Mouse (Mus musculus): ENCODE data around the gene Thap8.
"Not testable (repeated sequence)": the region's sequence is repeated elsewhere in the genome, so short reads cannot be mapped to it uniquely, and the experiment has no call there.

Thap8 gene

DNA sequence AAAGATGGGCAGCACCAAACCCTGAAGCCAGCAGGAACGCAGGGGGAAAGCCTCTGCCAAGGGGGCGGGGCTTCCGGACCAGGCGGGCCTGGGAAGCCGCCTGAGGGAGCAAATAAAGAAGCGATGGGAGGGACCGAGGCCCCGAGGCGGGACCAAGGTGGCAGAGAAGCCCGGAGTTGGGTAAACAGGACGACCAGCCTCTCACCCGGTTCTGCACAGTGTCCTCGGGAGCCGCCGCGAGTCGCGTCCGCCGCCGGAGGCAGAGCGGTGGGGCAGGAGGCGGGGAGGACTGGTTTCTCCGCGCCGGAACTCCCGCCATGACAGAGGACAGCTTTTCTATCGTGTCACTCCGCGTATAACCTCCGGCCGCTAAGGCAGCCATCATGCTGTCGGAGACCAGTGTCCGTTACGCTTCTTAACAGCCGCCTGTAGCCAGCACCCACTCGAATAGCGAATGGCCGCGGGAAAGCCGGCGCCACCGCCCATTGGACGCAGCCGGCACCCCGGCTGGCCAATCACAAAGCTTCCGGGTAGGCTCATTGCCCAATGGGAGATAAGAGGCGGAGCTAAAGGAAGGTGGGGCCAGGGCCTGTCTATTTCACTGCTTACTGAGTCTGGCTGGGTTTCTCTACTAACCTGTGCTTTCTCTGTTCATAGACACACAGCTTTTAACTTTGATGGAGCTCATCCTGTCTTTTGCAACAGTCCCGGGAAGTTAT is at the start of gene Thap8, which contains the start of gene Wdr62:
TSS of gene Thap8 (plus strand) at position 144 of the 719 bp plus-strand sequence.
TSS of gene Wdr62 (minus strand) at position 469 of the 719 bp plus-strand sequence.
- peak; percentile 94 to 95 for DNase-seq (ENCODE audit: low spot score in 2 of 2)

DNA sequence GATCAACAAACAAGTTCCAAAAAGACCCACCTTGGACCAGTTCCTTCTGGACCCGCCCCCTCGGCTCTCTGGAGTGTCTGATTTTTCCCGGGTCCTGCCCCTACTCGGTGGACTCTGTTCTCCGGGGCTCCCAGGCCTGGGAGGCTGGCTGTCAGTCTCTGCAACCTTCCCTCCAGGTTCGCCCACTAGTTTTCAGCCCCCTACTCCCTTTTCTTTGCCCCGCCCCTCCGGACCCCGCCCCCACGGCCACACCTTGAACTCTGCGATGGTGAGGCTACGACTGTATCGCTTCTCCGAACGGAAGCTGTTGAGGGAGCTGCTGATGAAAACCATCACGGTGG is 48.6 kb upstream of the Thap8 start:
- no peak for DNase-seq (ENCODE audit: low spot score in 2 of 2)

DNA sequence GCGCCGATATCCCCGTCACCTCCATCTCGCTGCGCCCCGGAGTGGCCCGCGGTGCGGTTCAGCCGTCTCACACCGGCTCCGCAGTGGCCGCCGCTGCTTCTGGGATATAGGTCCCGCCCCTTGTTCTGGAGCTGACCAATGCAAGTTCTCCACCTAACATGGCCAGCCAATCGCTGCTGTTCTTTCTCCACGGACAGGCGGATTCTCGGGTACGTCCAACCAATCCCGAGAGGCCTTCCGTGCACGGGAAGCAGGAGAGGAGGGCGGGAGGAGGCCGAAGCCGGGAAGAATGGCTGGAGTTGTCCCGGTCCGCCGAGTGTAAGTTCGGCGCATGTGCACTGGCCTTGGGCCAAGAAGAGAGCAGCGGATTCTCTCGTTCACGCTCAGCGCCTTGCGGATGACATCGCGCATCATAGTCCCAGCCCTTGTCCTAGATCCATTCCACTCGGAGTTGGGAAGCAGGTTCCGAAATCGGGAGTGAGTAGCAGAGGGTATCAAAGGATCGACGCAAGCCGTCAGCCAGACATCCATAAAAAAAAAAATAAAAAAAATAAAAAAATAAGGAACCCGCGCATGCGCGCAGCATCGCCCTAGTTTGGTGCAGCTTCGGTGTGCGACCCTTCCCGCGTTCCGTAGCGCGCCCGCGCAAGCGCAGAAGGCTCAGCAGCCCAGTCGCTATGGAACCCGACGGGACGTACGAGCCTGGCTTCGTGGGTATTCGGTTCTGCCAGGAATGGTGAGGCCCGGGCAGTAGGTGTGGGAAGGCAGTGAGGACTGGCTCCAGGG is 48.0 kb upstream of the Thap8 start, which contains the start of the genes Polr2i and Tbcb:
TSS of gene Polr2i (plus strand) at position 280 of the 786 bp plus-strand sequence.
TSS of gene Tbcb (minus strand) at position 604 of the 786 bp plus-strand sequence.
- peak; percentile 99 for DNase-seq (ENCODE audit: low spot score in 2 of 2)

DNA sequence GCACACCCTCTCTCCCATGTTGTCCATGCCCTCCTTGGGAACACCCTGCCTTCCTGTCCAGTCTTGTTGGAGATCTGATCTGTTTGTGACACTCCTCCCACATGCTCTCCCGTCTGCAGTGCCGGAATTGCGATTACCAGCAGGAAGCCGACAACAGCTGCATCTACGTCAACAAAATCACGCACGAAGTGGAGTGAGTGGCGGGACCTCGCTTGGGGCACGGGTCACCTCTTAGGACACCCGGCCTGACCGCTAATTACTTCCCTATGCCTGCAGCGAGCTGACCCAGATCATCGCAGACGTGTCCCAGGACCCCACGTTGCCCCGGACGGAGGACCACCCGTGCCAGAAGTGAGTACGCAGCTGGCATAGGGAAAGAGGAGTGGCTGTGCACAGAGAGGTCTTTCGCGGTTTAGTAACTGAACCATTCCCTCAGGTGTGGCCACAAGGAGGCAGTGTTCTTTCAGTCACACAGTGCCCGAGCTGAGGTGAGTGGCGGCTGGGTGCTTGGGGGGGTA is 47.2 kb upstream of the Thap8 start:
- DNase-seq (ENCODE audit: low spot score in 2 of 2): peak; percentile 63 to 70

DNA sequence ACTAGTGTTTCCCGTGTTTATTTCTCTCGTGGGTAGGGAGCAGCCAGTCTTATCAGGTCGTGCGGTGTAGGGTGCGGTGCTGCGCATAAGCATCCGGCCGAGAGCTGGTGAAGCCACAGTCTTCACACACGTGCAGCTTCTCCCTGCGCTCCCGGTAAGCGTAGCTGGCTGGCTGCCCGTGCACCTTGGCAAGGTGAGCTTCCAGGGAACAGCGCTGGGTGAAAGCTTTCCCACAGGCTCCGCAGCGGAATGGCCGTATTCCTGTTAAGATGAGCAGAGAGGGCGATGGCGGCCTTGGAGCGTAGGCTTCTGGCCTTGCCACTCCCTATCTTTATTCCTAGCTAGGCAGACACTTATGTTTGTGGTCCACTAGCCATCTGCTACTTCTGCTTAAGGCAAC is 46.5 kb upstream of the Thap8 start:
- peak; percentile 61 to 64 for DNase-seq (ENCODE audit: low spot score in 2 of 2)

DNA sequence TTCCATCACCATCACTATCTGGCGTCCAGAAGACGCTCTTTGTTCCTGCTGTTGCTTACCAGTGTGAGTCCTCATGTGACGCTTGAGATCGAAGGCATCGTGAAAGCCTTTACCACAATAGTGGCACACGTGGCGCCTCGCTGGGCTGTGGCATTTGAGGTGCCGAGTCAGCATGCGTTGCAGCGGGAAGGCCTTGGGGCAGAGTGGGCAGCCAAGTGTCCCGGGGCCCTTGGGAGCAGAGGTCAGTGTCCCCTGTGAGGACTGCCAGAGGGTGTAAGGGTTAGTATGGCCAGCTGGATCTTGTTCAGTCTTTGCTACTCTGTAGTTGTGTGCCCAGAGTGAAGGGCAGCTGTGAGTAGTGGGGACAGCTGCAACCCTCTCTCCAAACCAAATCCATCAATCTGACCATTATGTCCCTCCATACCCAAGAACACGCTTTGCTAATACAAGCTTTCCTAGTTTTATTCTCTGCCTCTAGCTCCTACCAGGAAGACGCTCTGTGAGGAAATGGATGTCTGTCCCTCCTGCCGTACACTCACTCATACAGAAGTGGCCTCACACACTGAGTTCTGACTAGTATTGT is 45.5 kb upstream of the Thap8 start:
- DNase-seq (ENCODE audit: low spot score in 2 of 2): no peak

DNA sequence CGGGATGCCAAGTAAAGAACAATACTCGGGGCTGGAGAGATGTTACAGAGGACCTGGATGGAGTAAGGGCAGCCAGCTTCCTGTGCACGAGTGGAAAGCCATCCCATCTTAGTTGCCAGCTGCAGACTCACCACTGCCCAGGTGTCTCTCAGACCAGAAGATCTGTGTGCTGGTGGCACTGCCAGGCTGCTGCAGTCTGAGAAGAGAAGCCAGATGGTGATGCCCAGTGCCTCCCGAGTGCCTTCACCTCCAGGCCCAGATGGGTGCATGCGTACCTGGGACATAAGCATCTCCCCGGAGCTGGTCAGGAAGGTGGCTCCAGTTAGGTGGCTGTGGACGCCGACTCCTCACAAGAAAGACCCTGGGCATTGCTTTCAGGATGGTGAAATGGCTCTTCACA is 44.8 kb upstream of the Thap8 start:
- DNase-seq (ENCODE audit: low spot score in 2 of 2): no peak

DNA sequence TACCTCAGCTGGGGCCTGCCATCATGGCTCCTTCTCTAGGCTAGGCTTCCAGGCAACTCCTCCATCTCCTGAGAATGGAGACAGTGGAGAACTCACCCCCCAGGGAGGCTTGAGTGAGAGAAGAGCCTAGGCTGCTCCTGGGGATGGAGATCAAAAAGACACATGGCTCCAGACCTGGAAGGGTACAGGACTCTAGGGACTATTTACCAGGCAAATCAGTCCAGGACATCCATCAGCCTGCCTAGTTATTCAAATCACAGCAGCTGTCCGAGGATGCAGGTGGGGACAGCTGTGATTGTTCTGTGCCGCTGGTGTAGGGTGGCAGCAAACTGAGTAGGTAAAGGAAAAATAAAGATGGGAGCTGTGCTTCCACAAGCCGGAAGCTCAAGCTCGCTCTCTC is 44.3 kb upstream of the Thap8 start, which contains the start of gene Ovol3:
TSS of gene Ovol3 (minus strand) at position 101 of the 400 bp plus-strand sequence.
- DNase-seq (ENCODE audit: low spot score in 2 of 2): no peak

DNA sequence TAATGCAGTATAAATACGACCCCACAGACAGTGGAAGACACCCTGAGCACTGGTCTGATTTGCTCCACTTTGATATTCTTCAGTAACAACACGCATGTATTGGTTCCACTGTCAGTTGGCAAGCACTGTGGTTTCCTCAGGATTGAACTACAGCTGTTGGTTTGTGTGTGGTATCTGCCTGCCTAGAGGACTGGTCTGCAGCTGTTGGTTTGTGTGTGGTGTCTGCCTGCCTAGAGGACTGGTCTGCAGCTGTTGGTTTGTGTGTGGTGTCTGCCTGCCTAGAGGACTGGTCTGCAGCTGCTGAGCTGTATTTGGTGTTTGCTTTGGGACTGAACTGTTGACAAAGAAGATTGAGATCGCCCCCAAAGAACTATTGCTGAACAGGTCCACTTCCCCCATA is 42.5 kb upstream of the Thap8 start:
- DNase-seq (ENCODE audit: low spot score in 2 of 2): not testable (repeated sequence)

DNA sequence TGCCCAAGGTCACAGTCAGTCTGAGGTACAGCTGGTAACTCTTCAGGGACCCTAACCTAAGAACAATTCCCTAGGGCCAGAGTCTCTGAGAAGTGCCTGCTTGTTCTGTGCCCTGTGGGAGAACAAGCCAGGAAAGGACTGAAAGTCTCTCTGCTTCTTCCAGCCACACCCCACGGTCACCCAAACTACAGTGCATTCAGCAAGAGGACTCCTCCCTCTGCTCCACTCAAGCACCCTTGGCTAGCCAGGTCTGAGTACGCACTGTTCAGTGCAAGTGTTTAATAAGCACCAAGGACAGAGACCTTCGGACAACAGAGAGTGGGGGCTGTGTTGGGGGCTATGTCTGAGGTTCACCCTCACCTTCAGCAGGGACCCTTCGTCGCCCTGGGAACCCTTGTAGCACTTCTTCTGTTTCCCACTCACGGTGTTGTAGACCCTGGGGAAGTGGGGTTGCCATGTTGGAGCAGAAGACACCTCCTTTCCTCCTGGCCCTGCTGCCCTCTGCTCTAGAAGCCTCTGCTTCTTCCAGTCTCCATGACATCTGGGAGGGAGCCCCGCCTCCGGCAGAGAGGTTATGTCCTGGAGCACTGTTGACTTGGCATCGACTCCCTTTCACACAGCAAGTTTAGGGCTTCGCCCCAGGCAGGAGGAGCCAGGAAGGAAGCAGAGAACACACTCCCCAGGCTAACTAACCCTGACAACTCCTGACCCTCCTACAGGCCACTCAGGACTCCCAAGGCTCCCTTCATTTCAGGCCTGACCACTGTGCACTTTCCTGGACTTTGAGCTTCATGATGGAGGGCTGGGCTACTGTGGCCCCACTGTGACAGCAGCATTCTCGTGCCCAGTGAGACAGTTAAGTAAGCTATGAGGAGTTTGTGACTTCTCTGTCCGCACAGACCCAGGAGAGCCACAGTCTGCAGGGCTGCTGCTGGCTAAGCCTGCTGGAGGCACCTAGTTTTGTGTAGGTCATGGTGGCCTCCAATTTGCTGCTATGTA is 27.6 kb upstream of the Thap8 start:
- no peak for DNase-seq (ENCODE audit: low spot score in 2 of 2)

DNA sequence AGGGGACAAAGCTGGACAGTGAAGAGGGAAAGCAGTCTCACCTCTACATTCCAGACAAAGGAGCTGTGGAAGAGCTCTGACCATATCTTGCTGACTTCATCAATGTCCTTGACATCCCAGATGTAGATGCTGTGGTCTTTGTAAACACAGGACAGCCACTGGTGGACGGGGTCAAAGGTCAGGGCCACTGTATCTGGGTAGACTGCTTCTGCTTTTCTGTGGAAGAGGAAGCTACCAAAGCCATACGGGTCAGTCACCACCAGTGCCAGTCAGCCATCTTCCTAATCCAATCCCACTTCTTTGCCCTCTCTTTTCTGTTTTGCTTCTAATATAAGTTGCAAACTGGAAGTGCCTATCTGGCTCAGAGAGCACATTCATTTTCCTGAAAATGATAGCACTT is 14.9 kb upstream of the Thap8 start:
- no peak for DNase-seq (ENCODE audit: low spot score in 2 of 2)

DNA sequence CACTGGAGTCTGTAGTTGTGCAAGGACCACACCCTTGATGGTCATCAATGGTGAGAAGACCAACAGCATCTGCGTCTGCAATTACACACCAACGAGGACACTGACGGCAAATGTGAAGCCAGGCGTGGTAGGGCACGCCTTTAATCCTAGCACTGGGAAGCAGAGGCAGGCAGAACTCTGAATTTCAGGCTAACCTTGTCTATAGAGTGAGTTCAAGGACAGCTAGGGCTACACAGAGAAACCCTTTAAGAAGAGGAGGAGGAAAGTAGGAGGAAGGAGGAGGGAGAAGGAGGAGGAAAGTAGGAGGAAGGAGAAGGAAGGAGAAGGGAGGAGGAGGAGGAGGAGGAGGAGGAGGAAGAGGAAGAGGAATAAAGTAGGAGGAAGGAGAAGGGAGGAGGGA is 14.4 kb upstream of the Thap8 start:
- DNase-seq (ENCODE audit: low spot score in 2 of 2): no peak

DNA sequence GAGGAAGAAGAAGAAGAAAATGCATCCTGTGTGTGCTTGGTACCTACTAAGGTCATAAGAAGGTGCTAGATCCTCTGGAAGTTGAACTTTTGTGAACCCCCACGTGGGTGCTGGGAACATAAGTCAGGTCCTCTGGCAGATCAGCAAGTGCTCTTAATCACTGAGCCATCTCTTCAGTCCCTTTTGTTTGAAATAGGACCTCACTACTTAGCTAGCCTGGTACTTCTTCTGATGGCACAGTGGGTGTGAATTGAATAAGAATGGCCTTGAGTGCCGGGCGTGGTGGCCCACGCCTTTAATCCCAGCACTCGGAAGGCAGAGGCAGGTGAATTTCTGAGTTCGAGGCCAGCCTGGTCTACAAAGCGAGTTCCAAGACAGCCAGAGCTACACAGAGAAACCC is 14.0 kb upstream of the Thap8 start:
- no peak for DNase-seq (ENCODE audit: low spot score in 2 of 2)

DNA sequence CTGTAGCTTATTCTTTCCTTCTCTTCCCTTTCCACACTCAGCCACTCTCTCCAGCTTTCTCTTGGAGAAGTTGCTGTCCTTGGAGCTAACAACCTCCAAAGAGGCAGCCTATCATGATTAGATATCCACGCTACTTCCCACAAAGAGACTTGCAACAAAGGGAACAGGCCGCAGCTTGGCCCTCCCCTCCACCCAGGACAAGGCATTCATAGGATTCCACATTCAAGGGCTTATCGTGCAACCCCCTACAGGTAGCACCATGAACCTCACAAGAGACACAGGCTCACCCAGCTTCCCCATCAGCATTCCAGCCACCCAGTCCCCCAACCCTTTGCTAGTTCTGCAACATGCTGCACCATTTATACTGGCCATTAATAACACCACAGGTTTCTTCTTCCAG is 13.1 kb upstream of the Thap8 start:
- no peak for DNase-seq (ENCODE audit: low spot score in 2 of 2)

DNA sequence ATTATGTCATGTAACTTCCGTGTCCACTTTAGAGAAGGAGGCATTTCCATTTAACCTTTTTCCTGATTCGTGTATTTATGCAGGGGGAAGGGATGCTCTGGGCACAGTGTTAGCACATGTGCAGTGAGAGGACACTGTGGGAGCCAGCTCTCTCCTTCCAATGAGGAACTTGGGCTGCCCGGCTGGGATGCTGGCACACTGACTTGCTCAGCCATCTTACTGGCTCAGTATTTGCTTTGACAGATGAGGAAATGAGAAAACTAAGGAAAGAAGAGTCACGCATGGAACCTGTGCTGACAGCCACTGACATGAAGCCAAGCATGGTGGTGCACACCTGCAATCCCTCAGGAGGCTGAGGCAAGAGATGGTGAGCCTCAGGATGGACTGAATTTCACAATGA is 10.3 kb upstream of the Thap8 start:
- no peak for DNase-seq (ENCODE audit: low spot score in 2 of 2)

DNA sequence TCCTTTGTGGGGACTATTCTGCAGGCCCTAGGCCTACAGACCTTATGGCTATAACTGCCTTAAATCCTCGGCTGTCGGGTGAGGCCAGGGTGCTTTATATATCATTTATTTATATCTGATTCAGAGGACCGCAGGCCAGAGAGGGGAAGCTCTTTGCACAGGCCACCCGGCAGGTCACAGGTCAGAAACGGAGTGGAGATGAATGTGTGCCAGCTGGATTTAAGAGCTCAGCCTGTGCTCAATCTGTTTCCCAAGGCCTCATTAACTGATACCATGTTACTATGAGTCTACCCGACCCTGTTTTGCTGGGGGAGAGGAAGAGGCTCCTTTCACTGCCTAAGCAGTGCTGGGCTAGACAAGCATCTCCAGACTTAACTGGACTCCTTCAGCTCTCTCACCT is 5.5 kb upstream of the Thap8 start:
- no peak for DNase-seq (ENCODE audit: low spot score in 2 of 2)

DNA sequence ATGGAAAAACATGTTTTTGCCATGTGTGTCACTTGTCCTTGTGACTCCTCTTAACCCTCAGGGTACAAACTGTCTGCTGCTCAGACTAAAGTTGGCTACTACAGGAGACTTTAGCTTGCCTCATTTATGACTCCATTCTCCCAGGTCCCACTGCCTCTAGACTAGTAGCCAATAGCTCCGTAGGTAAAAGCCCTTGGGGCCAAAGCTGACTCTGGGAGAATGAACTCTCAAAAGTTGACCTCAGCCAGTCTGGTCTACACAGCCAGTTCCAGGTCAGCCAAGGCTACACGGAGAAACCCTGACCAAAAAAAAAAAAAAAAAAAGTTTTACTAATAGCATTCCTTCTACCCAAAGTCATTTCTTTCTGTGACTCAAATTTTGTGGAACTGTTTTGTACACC is 983 bp upstream of the Thap8 start:
- DNase-seq (ENCODE audit: low spot score in 2 of 2): no peak

DNA sequence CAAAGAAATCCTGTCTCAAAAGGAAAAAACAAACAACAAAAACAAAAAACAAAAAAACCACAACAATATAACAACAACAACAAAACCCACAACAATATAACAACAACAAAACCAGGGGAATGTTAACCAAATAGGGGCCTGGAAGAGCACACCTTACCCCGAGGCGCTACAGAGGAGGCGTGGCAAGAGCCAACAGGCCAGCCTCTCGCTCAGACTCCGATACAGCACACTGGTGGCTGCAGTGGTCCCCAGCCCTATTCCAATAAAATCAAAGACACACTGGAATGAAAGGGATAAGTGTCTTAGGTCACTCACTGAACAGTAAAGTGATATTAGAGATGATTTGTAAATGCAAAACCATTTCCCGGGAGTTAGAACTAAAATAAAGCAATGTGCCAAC is 358 bp upstream of the Thap8 start:
- no peak for DNase-seq (ENCODE audit: low spot score in 2 of 2)

DNA sequence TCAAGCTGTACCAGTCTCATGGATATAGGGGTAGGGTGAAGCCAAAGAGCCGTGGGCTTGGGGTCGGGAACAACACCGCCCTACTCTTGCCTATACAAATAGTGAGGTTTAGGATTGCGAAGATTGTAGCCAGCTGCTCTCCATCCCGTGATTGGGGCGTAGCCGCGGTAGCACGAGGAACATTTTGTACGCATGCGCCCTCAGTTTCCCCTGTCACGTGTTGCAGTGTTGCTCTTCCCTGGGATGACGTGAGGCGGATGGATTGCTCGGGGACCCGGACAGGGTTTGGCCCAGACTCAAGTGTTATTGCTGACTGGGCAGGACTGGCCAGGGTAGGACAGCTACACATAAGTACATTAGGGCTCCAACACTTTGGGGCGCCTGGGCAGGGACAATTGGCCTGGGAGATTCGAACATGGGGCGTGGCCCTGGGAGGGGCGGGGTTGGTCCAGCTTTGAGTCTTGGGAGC is 810 bp downstream of the Thap8 start:
- peak; percentile 93 to 94 for DNase-seq (ENCODE audit: low spot score in 2 of 2)

DNA sequence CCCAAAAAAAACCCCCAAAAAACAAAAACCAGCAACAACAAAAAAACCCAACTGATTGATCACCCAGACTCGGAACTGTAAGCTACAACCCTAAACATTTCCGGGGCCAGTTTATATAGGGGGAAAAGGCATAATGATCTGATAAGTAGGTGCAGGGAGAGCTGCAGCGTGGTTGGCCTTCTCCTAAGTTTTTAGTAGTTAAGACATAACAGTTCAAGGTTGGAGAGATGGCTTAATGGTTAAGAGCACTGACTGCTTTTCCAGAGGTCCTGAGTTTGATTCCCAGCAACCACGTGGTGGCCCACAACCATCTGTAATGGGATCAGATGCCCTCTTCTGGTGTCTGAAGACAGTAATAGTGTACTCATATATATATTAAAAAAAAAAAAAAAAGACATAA is 1.6 kb downstream of the Thap8 start:
- DNase-seq (ENCODE audit: low spot score in 2 of 2): no peak

DNA sequence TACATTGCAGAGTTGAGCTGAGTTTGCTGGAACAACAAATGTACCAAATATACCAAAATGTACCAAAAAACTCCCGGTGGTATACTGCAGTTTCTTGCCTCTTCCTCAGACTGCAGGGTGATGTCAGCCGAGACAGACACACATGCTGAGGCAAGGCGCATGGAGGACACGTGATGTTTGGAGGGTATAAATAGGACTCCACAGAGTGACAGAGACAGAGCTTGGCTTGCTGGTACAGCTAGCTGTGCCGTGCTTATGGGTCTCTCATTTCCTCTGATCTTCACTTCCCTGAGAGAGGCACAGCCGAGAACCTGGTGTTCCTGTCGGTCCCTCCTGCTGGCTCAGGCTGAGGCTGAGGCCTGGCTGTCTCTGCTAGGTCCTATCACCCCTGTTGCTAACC is 2.8 kb downstream of the Thap8 start:
- peak in 1 of 2 experiments; percentile 46 for DNase-seq (ENCODE audit: low spot score in 2 of 2)

All from right cerebral cortex, postnatal 10 days (tissue).